Mouse (Mus musculus): ENCODE measurements at regions not wholly inside any gene's neighbourhood (a gene's known extent, or its start where the extent isn't known, plus 50 kb on each side); places are given as distances from the start of the nearest gene placed in this dataset.

DNA sequence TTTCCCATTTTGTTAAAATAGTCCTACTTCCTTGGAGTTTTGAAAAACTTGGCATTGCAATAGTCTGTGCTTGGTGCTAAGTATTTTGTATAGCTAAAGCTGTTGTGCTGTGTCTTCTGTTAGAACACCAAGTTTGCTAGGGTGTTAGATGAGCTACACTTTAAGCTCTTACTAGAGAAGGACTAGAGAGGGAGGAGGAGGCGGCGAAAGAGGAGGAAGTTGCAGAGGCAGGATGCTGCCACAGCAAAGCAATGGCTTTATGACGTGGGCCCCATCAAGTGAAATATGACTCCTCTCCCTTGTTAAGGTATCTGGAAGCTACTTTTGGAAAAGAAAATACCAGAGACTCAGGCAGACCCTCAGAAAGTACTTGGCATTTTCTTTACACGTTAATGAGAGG lies 167.8 kb upstream of the Pik3r1 start:
- no peak for DNase-seq (ENCODE audit: low spot score in 2 of 2)

DNA sequence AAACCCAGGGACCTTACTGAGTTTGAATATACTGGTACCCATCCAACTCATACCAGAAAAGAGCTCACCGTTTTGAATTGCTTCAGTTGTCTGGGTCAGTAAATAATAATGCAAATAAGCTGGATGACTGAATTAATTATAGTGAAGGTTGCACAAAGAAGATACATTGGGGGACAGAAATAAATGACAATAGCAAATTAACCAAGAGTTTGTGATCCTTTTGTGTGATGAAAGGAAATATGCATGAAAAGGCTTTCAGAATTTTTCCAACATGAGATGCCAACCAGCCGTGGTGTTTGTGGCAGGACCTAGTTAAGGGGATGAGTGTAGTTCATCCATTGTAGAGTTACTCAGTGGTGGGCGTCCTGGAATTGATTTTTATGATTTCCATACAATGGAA lies 186.5 kb upstream of the Pik3r1 start:
- no peak for DNase-seq (ENCODE audit: low spot score in 2 of 2)

DNA sequence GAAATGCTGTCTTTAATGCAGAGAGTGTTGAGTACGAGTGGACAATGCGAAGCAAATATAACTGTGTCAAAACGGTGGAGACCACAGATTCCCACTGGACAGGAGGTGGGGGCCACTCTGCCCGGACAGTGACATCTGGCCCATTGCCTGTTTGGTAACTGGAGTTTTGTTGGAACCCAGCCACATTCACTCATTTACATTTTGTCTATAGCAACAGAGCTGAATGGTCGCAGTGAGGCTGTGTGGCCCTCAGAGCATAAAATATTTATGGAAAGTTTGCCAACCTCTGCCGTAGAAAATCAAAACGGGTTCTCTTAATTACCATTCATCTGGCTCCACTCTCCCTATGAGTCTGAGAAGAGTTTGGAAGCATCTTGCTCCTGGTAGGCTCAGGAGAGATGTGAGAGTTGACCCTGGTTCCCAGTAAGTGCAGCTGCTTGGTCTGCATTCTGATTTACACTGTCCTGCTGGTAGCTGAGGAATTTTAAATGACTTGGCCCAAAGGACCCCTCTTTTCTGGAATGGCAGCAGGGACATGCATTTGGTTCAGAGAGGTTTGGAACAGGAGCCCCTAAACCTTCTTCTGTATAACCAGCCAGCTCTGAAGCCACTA lies 187.9 kb upstream of the Pik3r1 start:
- DNase-seq (ENCODE audit: low spot score in 2 of 2): no peak

- DNase-seq (ENCODE audit: low spot score in 2 of 2): no peak
These were observed 189.8 kb upstream of the Pik3r1 start for GRCm38 (mm10) chr13:101957782-101958181.

GRCm38 (mm10) chr13:101965537-101965936 lies 197.5 kb upstream of the Pik3r1 start:
- no peak for DNase-seq (ENCODE audit: low spot score in 2 of 2)

- no peak for DNase-seq (ENCODE audit: low spot score in 2 of 2)
These were observed 198.9 kb upstream of the Pik3r1 start for GRCm38 (mm10) chr13:101966799-101967397.

GRCm38 (mm10) chr13:101967466-101967865 lies 199.4 kb upstream of the Pik3r1 start:
- no peak for DNase-seq (ENCODE audit: low spot score in 2 of 2)

GRCm38 (mm10) chr13:101976766-101977165 lies 208.7 kb upstream of the Pik3r1 start:
- no peak for DNase-seq (ENCODE audit: low spot score in 2 of 2)

DNA sequence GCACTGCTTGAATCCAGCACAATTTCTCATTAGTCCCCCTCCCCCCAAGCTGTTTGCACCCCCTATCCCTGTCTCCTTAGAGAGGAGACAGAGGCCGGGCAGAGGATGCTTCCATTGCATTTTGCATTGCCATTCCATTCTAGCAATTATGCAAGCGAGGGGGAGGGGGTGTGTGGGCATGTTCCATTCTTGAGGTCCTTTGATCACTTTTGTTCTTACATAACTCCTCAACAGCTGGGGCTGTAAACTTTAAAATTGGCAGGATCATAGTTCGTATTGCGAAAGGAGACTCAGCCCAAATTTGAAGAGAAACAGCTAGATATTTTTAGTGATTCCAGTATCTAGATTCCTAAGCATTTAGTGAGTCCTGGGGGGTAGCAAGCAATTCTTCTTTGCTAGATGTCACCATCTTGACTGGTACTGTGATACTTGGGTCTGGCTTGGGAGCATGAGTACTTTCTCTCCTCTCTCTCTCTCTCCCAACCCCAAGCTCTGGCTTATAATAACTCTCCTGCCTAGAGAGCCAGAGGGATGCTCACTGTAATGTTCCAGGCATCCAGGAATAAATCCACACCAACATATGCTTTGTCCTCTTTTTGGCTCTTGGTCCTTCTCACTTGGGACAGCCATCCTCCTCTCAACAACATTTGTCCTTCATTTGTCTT lies 212.3 kb upstream of the Pik3r1 start:
- DNase-seq (ENCODE audit: low spot score in 2 of 2): no peak

- no peak for DNase-seq (ENCODE audit: low spot score in 2 of 2)
These were observed 220.8 kb upstream of the Pik3r1 start for GRCm38 (mm10) chr13:101988637-101989413.

DNA sequence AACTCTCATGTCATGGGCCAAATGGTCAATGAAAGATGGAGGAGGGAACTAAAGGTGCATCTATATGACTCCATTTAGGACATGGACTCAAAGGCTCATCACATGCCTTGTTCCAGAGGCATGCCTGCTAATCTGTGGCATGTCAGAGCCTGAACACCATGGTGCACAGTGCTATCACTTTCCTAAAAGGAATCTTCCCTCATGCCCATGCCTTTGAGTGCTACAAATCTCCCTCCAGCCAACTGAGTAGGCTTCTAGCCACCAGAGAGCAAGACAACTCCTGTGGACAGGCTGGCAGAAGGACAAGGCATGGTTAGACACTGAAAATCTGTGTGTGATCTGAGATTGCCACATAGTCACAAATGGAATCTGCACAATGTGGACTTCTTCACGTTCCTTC lies 223.7 kb upstream of the Pik3r1 start:
- DNase-seq (ENCODE audit: low spot score in 2 of 2): no peak

GRCm38 (mm10) chr13:101994779-101995178 lies 226.8 kb upstream of the Pik3r1 start:
- DNase-seq (ENCODE audit: low spot score in 2 of 2): no peak

- no peak for DNase-seq (ENCODE audit: low spot score in 2 of 2)
These were observed 227.5 kb upstream of the Pik3r1 start for GRCm38 (mm10) chr13:101995529-101995928.

DNA sequence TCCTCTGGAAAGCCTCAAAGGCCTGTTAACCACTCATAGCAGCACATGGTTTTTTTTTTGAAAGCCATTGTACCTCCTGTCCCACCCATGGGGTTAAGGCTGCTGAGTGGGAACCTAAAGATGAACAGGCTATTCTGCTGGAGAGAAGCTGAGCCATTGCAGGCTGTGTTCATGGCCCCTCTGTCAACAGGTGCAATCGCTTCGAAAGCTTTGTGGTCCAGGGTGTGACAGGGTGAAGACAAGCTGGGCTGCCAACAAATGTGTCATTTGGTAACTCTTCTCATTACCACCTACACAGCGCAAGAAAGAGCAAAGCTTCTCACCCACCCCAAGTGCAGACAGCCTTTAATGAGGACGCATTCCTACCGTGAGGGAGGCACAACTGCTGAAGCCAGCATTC lies 228.1 kb upstream of the Pik3r1 start:
- DNase-seq (ENCODE audit: low spot score in 2 of 2): no peak

DNA sequence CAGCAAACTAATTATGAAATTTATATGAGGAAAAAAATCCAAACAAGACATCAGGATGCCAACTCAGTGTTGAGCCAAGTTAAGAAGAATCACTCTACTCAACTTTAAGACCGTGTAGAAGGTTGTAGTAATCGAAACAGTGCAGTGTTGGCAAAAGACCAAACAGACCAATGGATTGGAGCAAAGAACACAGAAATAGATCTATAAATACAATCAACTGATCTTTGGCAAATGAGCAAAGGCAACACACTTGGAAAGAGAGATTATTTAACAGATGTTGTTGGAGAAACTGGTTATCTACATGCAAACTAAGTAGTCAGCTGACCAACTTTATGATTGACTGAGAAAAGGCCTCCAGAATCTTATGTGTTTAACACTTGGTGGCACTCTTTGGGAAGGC lies 229.4 kb upstream of the Pik3r1 start:
- DNase-seq (ENCODE audit: low spot score in 2 of 2): no peak

DNA sequence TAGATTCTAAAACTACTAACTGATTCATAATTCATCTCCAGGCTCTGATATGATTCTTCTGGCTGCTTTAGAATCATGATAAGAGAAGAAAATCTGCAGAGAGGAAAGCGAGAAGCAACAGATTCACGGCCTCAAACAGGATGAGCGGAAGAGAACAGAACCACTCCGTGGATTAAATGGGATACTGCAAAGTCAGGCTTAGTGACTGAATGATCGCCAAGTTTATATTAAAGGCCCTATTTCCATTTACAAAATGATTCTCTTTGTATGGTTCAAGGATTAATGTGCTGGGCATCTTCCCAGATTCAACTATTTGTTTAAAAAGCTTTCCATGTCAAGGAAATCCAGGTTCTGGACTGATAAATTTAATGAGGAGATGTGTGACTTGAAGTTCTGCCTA lies 238.5 kb upstream of the Pik3r1 start:
- no peak for DNase-seq (ENCODE audit: low spot score in 2 of 2)

- no peak for DNase-seq (ENCODE audit: low spot score in 2 of 2)
These were observed 243.9 kb upstream of the Pik3r1 start for GRCm38 (mm10) chr13:102011965-102012364.

DNA sequence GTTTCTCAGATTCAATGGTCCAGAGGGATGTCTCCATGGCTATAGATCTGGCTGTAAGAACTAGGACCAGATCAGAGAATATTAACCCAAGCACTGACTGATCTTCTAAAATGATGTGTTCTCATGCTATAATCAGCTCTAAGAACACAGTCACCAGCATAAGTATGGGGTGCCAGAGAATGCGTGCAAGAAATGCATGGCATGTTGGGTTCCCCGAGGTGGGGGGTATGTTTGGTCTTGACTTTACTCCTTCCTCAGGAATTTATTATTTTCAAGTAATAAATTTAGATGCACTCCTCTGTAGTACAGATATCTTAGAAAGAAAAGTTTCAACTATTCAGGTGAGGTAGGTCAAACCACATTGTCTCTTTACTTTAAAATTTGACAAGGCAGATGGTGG lies 246.5 kb upstream of the Pik3r1 start:
- no peak for DNase-seq (ENCODE audit: low spot score in 2 of 2)

GRCm38 (mm10) chr13:102014958-102015357 lies 246.9 kb upstream of the Pik3r1 start:
- DNase-seq (ENCODE audit: low spot score in 2 of 2): no peak

DNA sequence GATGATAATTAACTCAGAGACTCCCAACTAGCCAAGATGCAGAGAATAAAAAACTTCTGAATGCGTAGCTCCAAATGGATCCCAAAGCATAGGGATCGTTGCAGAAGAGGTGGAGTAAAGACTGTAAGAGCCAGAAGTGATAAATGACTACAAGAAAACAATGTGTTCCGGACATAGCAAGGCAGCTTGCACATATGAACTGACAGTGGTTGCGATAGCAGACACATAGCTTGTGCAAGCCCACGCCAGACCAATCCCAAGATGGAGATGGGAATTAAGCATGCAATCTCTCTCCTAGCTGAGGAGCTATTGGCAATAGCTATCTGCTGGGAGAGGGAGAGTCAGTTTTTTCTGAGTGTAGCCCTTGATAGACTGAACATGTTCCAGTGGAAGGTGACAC lies 248.5 kb upstream of the Pik3r1 start:
- DNase-seq (ENCODE audit: low spot score in 2 of 2): no peak

- DNase-seq (ENCODE audit: low spot score in 2 of 2): no peak
These were observed 254.3 kb upstream of the Pik3r1 start for GRCm38 (mm10) chr13:102022273-102022672.

DNA sequence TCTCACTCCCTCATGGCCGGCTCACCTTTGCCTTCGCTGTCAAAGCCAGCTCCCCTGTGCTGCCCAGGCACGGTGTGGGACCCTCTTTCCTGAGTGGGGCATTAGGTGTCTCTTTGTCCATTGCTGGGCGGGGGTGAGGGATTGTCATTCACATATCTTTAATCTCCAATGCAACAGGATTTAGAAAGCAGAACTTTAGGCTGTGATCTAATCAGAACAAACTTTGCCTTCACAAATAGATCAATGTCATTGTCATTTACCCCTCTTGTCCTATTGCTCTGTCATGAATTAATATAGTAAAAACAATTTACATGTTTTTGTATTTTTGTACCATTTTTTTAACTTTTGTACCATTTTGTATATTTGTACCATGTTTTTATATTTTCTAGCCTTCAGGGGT lies 254.7 kb upstream of the Pik3r1 start:
- no peak for DNase-seq (ENCODE audit: low spot score in 2 of 2)

DNA sequence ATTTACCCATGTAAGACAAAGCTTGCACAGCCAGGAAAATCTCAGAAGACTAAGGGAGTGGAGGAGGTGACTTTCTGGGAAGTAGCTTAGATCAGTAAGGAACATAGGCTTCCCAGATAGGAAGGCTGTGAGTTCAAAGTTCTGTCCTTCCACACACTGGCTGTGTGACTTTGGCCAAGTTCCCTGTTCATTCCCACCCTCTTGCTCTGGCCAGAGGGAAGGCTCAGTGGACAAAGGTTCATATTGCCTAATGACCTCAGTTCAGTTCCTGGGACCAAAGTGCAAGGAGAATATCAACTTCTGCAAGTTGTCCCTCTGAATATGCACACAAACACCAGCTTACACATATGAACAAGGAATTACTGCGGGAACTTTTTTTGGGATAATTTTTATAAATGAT lies 255.6 kb upstream of the Pik3r1 start:
- DNase-seq (ENCODE audit: low spot score in 2 of 2): no peak

Measured in left cerebral cortex, adult 9 months (tissue).